Mouse (Mus musculus): ENCODE results near the gene Dync1i2. TPM values are rescaled to one million over a fixed set of nuclear protein-coding genes. Genes with fewer than 3 reads are reported as not detected.

Gene Dync1i2
- total RNA-seq, 2 experiments from 2014 or later: 40.1 to 49.3 TPM

GRCm38 (mm10) chr2:71221020-71221419 lies 9.5 kb downstream of the Dync1i2 start:
- intact Hi-C loops (cut with DNase I): no loop called here

GRCm38 (mm10) chr2:71227398-71227797 lies 15.9 kb downstream of the Dync1i2 start:
- Histone ChIP-seq H3K4me3 (no peak overlapping the region), H3K27ac (no peak overlapping the region)
- intact Hi-C loops (cut with DNase I): no loop called here
- peak; percentile 54 for TF ChIP-seq CTCF (IDR thresholded peaks at IDR 0.05)
- no peak for DNase-seq

More at GRCm38 (mm10) chr2:71221020-71221419, 9.5 kb downstream of the Dync1i2 start:
- no peak for DNase-seq
- TF ChIP-seq CTCF (IDR thresholded peaks at IDR 0.05): no peak
- H3K27ac ChIP-seq: no peak overlapping the region
- H3K4me3 ChIP-seq: no peak overlapping the region

- TF ChIP-seq CTCF (IDR thresholded peaks at IDR 0.05): no peak
- no peak overlapping the region for H3K4me3 ChIP-seq
- no peak for DNase-seq
- intact Hi-C loops (cut with DNase I): no loop called here
- H3K27ac ChIP-seq: no peak overlapping the region
These were observed 18.1 kb downstream of the Dync1i2 start for GRCm38 (mm10) chr2:71229603-71230002.

- intact Hi-C loops (cut with DNase I): no loop called here
- no peak for DNase-seq
- TF ChIP-seq CTCF (IDR thresholded peaks at IDR 0.05): no peak
- Histone ChIP-seq H3K27ac (no peak overlapping the region), H3K4me3 (no peak overlapping the region)
These were observed 20.4 kb downstream of the Dync1i2 start for GRCm38 (mm10) chr2:71231951-71232350.

GRCm38 (mm10) chr2:71232976-71233375 lies 21.5 kb downstream of the Dync1i2 start:
- Histone ChIP-seq H3K4me3 (no peak overlapping the region), H3K27ac (no peak overlapping the region)
- no peak for DNase-seq
- intact Hi-C loops (cut with DNase I): no loop called here
- no peak for TF ChIP-seq CTCF (IDR thresholded peaks at IDR 0.05)

GRCm38 (mm10) chr2:71235420-71235819 lies 23.9 kb downstream of the Dync1i2 start:
- no peak overlapping the region for H3K4me3 ChIP-seq
- intact Hi-C loops (cut with DNase I): no loop called here
- H3K27ac ChIP-seq: no peak overlapping the region
- no peak for TF ChIP-seq CTCF (IDR thresholded peaks at IDR 0.05)
- no peak for DNase-seq

- no peak for DNase-seq
- intact Hi-C loops (cut with DNase I): no loop called here
- Histone ChIP-seq H3K27ac (no peak overlapping the region), H3K4me3 (no peak overlapping the region)
- TF ChIP-seq CTCF (IDR thresholded peaks at IDR 0.05): no peak
These were observed 24.5 kb downstream of the Dync1i2 start for GRCm38 (mm10) chr2:71236009-71236408.

GRCm38 (mm10) chr2:71241505-71241904 lies 30.0 kb downstream of the Dync1i2 start:
- H3K4me3 ChIP-seq: no peak overlapping the region
- TF ChIP-seq CTCF (IDR thresholded peaks at IDR 0.05): no peak
- no peak for DNase-seq
- intact Hi-C loops (cut with DNase I): no loop called here
- no peak overlapping the region for H3K27ac ChIP-seq

GRCm38 (mm10) chr2:71242180-71242579 lies 30.7 kb downstream of the Dync1i2 start:
- intact Hi-C loops (cut with DNase I): no loop called here
- H3K27ac ChIP-seq: no peak overlapping the region
- H3K4me3 ChIP-seq: no peak overlapping the region
- no peak for TF ChIP-seq CTCF (IDR thresholded peaks at IDR 0.05)
- DNase-seq: no peak

GRCm38 (mm10) chr2:71243058-71243672 lies 31.7 kb downstream of the Dync1i2 start:
- intact Hi-C loops (cut with DNase I): no loop called here
- no peak for DNase-seq
- no peak for TF ChIP-seq CTCF (IDR thresholded peaks at IDR 0.05)
- no peak overlapping the region for H3K4me3 ChIP-seq
- no peak overlapping the region for H3K27ac ChIP-seq

- TF ChIP-seq CTCF (IDR thresholded peaks at IDR 0.05): no peak
- Histone ChIP-seq H3K4me3 (no peak overlapping the region), H3K27ac (no peak overlapping the region)
- intact Hi-C loops (cut with DNase I): no loop called here
- no peak for DNase-seq
These were observed 33.3 kb downstream of the Dync1i2 start for GRCm38 (mm10) chr2:71244807-71245206.

- DNase-seq: no peak
- Histone ChIP-seq H3K27ac (no peak overlapping the region), H3K4me3 (no peak overlapping the region)
- intact Hi-C loops (cut with DNase I): no loop called here
- no peak for TF ChIP-seq CTCF (IDR thresholded peaks at IDR 0.05)
These were observed 33.9 kb downstream of the Dync1i2 start for GRCm38 (mm10) chr2:71245416-71245815.

- TF ChIP-seq CTCF (IDR thresholded peaks at IDR 0.05): no peak
- H3K27ac ChIP-seq: no peak overlapping the region
- DNase-seq: no peak
- intact Hi-C loops (cut with DNase I): no loop called here
- H3K4me3 ChIP-seq: no peak overlapping the region
These were observed 34.6 kb downstream of the Dync1i2 start for GRCm38 (mm10) chr2:71246096-71246495.

- DNase-seq: no peak
- H3K4me3 ChIP-seq: no peak overlapping the region
- no peak overlapping the region for H3K27ac ChIP-seq
- no peak for TF ChIP-seq CTCF (IDR thresholded peaks at IDR 0.05)
- intact Hi-C loops (cut with DNase I): no loop called here
These were observed 36.6 kb downstream of the Dync1i2 start for GRCm38 (mm10) chr2:71248071-71248470.

Data from gastrocnemius, adult 2 months (tissue).